Mouse (Mus musculus) ES-Bruce4 (cell line): Measurements from ENCODE around the gene Selenop.

ENCODE experiments used
- CTCF ChIP-seq: IDR thresholded peaks from one replicate; pipeline ENCODE4 v1.8.1; 2011; ENCODE audit warnings: low read depth, low read length
- POLR2A ChIP-seq: IDR thresholded peaks from one replicate; pipeline ENCODE4 v1.8.1; 2011; ENCODE audit warnings: low read length; ENCODE audit not compliant: insufficient read depth

DNA sequence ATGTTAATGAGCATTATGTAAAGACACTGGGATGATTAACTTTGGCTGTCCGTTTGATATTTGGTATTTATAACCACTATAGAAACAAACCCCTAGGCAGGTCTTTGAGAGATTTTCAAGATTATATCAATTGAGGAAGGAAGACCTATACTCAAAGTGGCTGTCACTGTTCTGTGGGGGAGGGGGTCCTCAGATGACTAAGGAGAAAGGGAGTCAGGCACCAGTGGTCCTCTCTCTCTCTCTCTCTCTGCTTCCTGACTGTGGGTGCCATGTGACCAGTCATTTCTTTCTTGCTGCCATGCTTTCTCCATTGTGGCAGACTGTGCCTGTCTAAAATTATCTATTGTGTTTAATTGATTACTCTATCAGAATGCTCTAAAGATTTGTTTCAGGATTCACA, 3.5 kb upstream of the Selenop start:
- TF ChIP-seq CTCF, result no peak
- TF ChIP-seq POLR2A, result no peak
